Mouse (Mus musculus) neutrophil, adult 83 days (primary cell): ENCODE data around the gene Serf1. TPM values are rescaled to one million over a fixed set of nuclear protein-coding genes. Genes with fewer than 3 reads are reported as not detected.

Experiments used
- total RNA-seq, 2 experiments: library from RNA; stranded (reverse); gene quantifications; one replicate each; pipeline ENCODE4 v1.2.4; 2023

The Serf1 gene
- 1 to 10 TPM; 2.3 to 4.3 TPM for total RNA-seq

GRCm38 (mm10) chr13:100107652-100108472 lies at the start of gene Serf1:
Gene Serf1 (plus strand): TSS chr13:100108012.

GRCm38 (mm10) chr13:100103748-100104254 lies 4.0 kb upstream of the Serf1 start, which contains the start of gene Bdp1:
Gene Bdp1 (minus strand): TSS chr13:100104070.

GRCm38 (mm10) chr13:100124423-100125257 lies 16.8 kb downstream of the Serf1 start, which contains the start of gene Smn1:
Gene Smn1 (plus strand): TSS chr13:100124852.

Other genes with a start within 250 kb of the Serf1 start
- gene Cartpt, start 206.9 kb upstream of the Serf1 start, total RNA-seq: not detected
- 1 to 10 TPM; 4.5 to 6.1 TPM for gene Mccc2, start 92.4 kb upstream of the Serf1 start, total RNA-seq
- gene Bdp1, start 3.9 kb upstream of the Serf1 start, total RNA-seq: 10 to 100 TPM; 39.2 to 40.5 TPM
- 10 to 100 TPM; 41.2 to 45.3 TPM for gene Smn1, start 16.8 kb downstream of the Serf1 start, total RNA-seq
- 10 to 100 TPM; 49.6 to 51.4 TPM for gene Naip2, start 94.1 kb downstream of the Serf1 start, total RNA-seq
- gene Naip5, start 138.3 kb downstream of the Serf1 start, total RNA-seq: 10 to 100 TPM; 26.0 to 31.7 TPM
- gene Naip6, start 209.7 kb downstream of the Serf1 start, total RNA-seq: 10 to 100 TPM; 17.4 to 20.9 TPM